Mouse (Mus musculus) myocyte (in vitro differentiated cells): ENCODE measurements at regions not wholly inside any gene's neighbourhood (a gene's known extent, or its start where the extent isn't known, plus 50 kb on each side); places are given as distances from the start of the nearest gene placed in this dataset.

Experiments
- E2F4 ChIP-seq: IDR thresholded peaks from one replicate; pipeline ENCODE4 v1.6.1; 2011; ENCODE audit warnings: mild to moderate bottlenecking, control low read depth, moderate library complexity; ENCODE audit not compliant: insufficient read depth
- POLR2A ChIP-seq: IDR thresholded peaks from one replicate; pipeline ENCODE4 v1.6.1; 2011; ENCODE audit warnings: low read depth, mild to moderate bottlenecking, control low read depth, moderate library complexity; ENCODE audit not compliant: insufficient read length
- POLR2AphosphoS2 ChIP-seq: IDR thresholded peaks from one replicate; pipeline ENCODE4 v1.6.1; 2011; ENCODE audit warnings: low read depth, control low read depth; ENCODE audit not compliant: insufficient read length
- TCF12 ChIP-seq: IDR thresholded peaks from one replicate; pipeline ENCODE4 v1.6.1; 2011; ENCODE audit warnings: mild to moderate bottlenecking, control low read depth; ENCODE audit not compliant: poor library complexity, insufficient read depth, severe bottlenecking
- TCF3 ChIP-seq: IDR thresholded peaks from one replicate; pipeline ENCODE4 v1.6.1; 2011; ENCODE audit warnings: low read depth, control low read depth; ENCODE audit not compliant: insufficient read length
- USF1 ChIP-seq: IDR thresholded peaks from one replicate; pipeline ENCODE4 v1.6.1; 2011; ENCODE audit warnings: low read depth, mild to moderate bottlenecking, control low read depth, moderate library complexity

- TF ChIP-seq POLR2A (no peak), TCF12 (no peak), POLR2AphosphoS2 (no peak), E2F4 (no peak), USF1 (no peak), TCF3 (no peak)
Measured at GRCm38 (mm10) chr1:169187658-169188057, 343.6 kb downstream of the Nuf2 start.
